Mouse (Mus musculus) brown adipose tissue, adult 24 weeks (tissue): ENCODE results near the gene Meioc. TPM values are rescaled to one million over a fixed set of nuclear protein-coding genes. Genes with fewer than 3 reads are reported as not detected.

Experiments
- H3K27ac ChIP-seq: fragments of 200-500 bp; replicated peaks from 2 replicates; pipeline ENCODE4 v1.5.1; 2012; ENCODE audit warnings: low read depth, mild to moderate bottlenecking, low read length
- H3K4me1 ChIP-seq: fragments of 200-500 bp; 2 replicates; pipeline ENCODE4 v1.6.1; 2012; ENCODE audit warnings: low read length, mixed read lengths; ENCODE audit not compliant: control insufficient read depth, insufficient read depth, insufficient read length
- H3K4me3 ChIP-seq: fragments of 200-500 bp; 2 replicates; pipeline ENCODE4 v1.5.1; 2012; ENCODE audit warnings: low read depth, mild to moderate bottlenecking, low read length, moderate library complexity; ENCODE audit not compliant: insufficient read depth
- polyA plus RNA-seq: library from polyadenylated mRNA; stranded (reverse); fragments of >200 nt; gene quantifications from 2 replicates; pipeline ENCODE4 v1.2.4, GENCODE M21; 2012; ENCODE audit not compliant: missing spikeins, insufficient read depth, insufficient read length

Gene Meioc
- polyA plus RNA-seq, 1 experiment, result not detected

DNA sequence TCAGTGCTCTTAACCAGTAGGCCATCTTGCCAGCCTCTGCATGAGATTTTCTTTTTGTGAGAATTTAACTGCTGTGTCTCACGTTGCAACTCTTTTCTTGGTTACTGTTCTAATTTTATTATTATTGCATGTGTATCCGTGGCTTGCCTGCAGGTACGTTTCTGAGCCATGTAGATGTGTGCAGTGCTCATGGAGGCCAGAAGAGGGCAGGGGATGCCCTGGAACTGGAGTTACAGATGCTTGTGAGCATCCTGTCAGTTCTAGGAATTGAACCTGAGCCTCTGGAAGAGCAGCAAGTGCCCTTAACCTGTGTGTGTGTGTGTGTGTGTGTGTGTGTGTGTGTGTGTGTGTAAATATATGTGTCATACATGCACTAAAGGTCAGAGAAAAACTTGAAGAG, 62.1 kb downstream of the Meioc start:
- Histone ChIP-seq H3K4me1 (no peaks in the 10 kb centered on the region), H3K27ac (no peak overlapping the region), H3K4me3 (no peak overlapping the region)

DNA sequence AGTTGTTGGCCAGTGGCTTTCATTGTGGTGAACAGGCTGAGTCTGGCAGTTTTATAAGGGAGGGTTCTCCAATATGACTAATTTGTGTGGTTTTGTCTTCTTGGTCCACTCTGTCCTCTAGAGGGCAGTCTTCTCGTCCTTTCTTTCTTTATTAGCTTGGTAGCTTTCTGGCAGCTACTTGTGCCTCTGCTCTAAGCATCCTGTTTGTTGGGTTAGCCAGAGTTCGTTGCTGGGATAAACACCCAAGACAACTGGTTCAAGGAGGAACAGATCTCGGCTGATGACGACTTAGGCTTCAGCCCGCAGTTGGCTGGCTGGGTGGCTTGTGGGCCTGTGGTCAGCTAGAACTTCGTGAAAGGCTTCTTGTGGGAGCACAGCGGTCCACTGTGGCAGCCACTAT, 65.1 kb downstream of the Meioc start:
- Histone ChIP-seq H3K27ac (no peak overlapping the region; the same call in 1 of the 2 replicates), H3K4me3 (no peak overlapping the region), H3K4me1 (no peaks in the 10 kb centered on the region)

DNA sequence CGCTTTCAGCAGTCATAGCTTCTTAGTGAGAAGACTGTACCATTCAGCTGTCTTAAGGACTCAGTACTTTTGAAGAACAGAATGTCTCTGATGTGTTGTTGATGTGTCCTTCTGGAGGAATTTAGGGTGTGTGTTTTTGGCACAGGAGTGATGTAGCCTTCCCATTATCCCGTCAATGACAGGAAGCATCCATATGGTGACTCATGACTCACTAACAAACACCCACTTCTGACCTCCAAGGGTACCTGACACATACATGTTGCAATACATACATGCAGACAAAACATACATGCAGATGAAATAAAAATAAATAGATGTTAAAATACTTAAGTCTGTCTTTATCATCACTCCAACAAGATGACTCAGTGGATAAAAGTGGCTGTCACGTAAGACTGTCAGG, 66.3 kb downstream of the Meioc start:
- no peak overlapping the region for H3K4me3 ChIP-seq

DNA sequence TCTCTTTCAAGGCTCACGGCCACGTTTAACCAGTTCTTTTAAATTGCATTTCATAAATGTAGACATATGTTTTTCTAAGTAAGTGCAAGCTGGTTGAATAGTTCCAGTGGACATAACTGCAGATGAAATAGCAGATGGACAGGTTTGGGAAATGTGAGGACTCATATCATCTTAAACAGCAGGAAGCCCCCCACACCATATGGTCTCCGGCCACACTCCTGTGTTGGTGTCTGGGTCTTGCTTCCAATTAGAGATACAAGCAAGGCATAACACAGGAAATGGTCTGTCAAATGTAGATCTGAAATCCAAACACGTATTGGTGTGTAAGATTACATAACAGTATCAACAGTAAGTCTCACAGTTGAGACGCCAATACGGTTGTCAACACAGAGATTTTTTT, 67.8 kb downstream of the Meioc start:
- no peak overlapping the region for H3K4me3 ChIP-seq
- H3K4me1 ChIP-seq, result no peaks in the 10 kb centered on the region
- H3K27ac ChIP-seq, result no peak overlapping the region

More for the DNA sequence above, 66.3 kb downstream of the Meioc start:
- Histone ChIP-seq H3K27ac (no peak overlapping the region), H3K4me1 (no peaks in the 10 kb centered on the region)

Other genes with a start within 250 kb of the Meioc start
- gene Grn, start 233.4 kb upstream of the Meioc start, polyA plus RNA-seq, result 57.5 and 78.8 TPM in 2 replicates
- 0.63 and 1.0 TPM in 2 replicates for gene Fam171a2, start 216.0 kb upstream of the Meioc start, polyA plus RNA-seq
- 1.4 and 2.0 TPM in 2 replicates for gene Itga2b, start 193.6 kb upstream of the Meioc start, polyA plus RNA-seq
- 7.7 and 15.2 TPM in 2 replicates for gene Gpatch8, start 107.3 kb upstream of the Meioc start, polyA plus RNA-seq
- not detected in 2 replicates for gene Gm11627, start 84.3 kb upstream of the Meioc start, polyA plus RNA-seq
- gene Fzd2, start 59.3 kb upstream of the Meioc start, polyA plus RNA-seq, result 0.42 and 1.3 TPM in 2 replicates
- 19.3 and 27.5 TPM in 2 replicates for gene Ccdc43, start 34.1 kb downstream of the Meioc start, polyA plus RNA-seq
- gene Adam11, start 97.7 kb downstream of the Meioc start, polyA plus RNA-seq, result 0.59 and 1.4 TPM in 2 replicates
- 4.6 and 5.0 TPM in 2 replicates for gene Gjc1, start 156.0 kb downstream of the Meioc start, polyA plus RNA-seq
- gene Higd1b, start 172.1 kb downstream of the Meioc start, polyA plus RNA-seq, result 8.1 and 20.1 TPM in 2 replicates
- 30.9 and 32.6 TPM in 2 replicates for gene Eftud2, start 217.3 kb downstream of the Meioc start, polyA plus RNA-seq
- gene Ccdc103, start 217.5 kb downstream of the Meioc start, polyA plus RNA-seq, result not detected in 2 replicates
- not detected in 2 replicates for gene Fam187a, start 221.5 kb downstream of the Meioc start, polyA plus RNA-seq
- not detected in 2 replicates for gene Gfap, start 237.2 kb downstream of the Meioc start, polyA plus RNA-seq